Mouse (Mus musculus) embryonic facial prominence, embryonic 10.5 days (tissue): Measurements from ENCODE around the gene Lkaaear1. TPM values are rescaled to one million over a fixed set of nuclear protein-coding genes. Genes with fewer than 3 reads are reported as not detected.

Experiments
- DNase-seq: peaks from one replicate; pipeline ENCODE4 v3.0.0-alpha.2; 2017; ENCODE audit warnings: low spot score
- H3K27ac ChIP-seq: fragments of 300-500 bp; sonication (generic); replicated peaks from 2 replicates; pipeline ENCODE4 v1.5.1; 2016; ENCODE audit warnings: mild to moderate bottlenecking
- H3K27me3 ChIP-seq: fragments of 300-500 bp; sonication (generic); replicated peaks from 2 replicates; pipeline ENCODE4 v1.6.1; 2016; ENCODE audit warnings: low read depth, mild to moderate bottlenecking; ENCODE audit not compliant: poor library complexity, severe bottlenecking
- H3K36me3 ChIP-seq: fragments of 300-500 bp; sonication (generic); replicated peaks from 2 replicates; pipeline ENCODE4 v1.6.1; 2016; ENCODE audit warnings: mild to moderate bottlenecking, moderate library complexity
- H3K4me1 ChIP-seq: fragments of 300-500 bp; sonication (generic); 2 replicates; pipeline ENCODE4 v1.6.1; 2016
- H3K4me3 ChIP-seq: fragments of 300-500 bp; sonication (generic); 2 replicates; pipeline ENCODE4 v1.5.1; 2016; ENCODE audit warnings: mild to moderate bottlenecking, moderate library complexity
- H3K9me3 ChIP-seq: fragments of 300-500 bp; sonication (generic); 2 replicates; pipeline ENCODE4 v1.6.1; 2016; ENCODE audit warnings: mild to moderate bottlenecking
- WGBS: fragments of 180-500 bp; shearing (Covaris S2); methylation state at CpG from one replicate; pipeline ENCODE4 v1.1.7; 2016; 5-methylcytosine and 5-hydroxymethylcytosine counted together
- polyA plus RNA-seq: library from polyadenylated mRNA; unstranded; fragments of >200 nt; fragmentation: Nextera tagmentation; extraction: Ambion mirVana; gene quantifications from 2 replicates; pipeline ENCODE4 v1.2.1, GENCODE M21; 2016

The Lkaaear1 gene
- polyA plus RNA-seq, result not detected in 2 replicates

GRCm38 (mm10) chr2:181698241-181698640 lies at the start of gene Lkaaear1:
Gene Lkaaear1, minus strand, starts transcription at chr2:181698442.
- H3K27ac ChIP-seq, result no peak within 1 kb of the TSS
- H3K4me3 ChIP-seq, result no peak within 1 kb of the TSS
- peaks cover 29% of the 10 kb centered on the region for H3K27me3 ChIP-seq
- DNase-seq, result no peak
- WGBS, result 54% methylated on average over 5 of the region's 5 CpGs
- no peaks in the 10 kb centered on the region for H3K36me3 ChIP-seq
- H3K9me3 ChIP-seq, result no peaks in the 10 kb centered on the region
- H3K4me1 ChIP-seq, result peaks cover 11% of the 10 kb centered on the region

DNA sequence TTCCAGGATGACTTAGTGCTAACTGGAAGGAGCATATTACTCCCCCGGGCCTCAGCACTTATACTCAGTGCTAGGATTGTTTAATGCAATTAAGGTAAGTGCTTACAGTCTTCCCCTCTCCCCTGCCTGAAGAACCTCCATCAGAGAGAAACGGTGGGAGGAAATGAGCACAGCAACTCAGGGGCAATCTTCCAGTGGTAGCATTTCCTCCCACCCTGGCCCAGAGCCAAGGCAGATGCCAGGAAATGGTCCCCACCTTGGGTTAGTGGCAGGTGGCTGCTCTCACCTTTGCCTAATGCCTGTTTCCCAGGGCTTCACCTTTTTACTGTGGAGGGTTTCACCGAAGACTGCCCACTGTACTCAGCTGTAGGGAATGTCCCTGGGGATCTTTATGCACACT lies 31.8 kb upstream of the Lkaaear1 start:
- no peaks in the 10 kb centered on the region for H3K9me3 ChIP-seq
- WGBS, result 71% methylated on average over 3 of the region's 3 CpGs
- peaks cover 6% of the 10 kb centered on the region for H3K4me1 ChIP-seq
- DNase-seq, result no peak
- H3K4me3 ChIP-seq, result no peak overlapping the region
- H3K27ac ChIP-seq, result no peak overlapping the region
- no peaks in the 10 kb centered on the region for H3K27me3 ChIP-seq
- H3K36me3 ChIP-seq, result no peaks in the 10 kb centered on the region

GRCm38 (mm10) chr2:181727659-181728262 lies 29.5 kb upstream of the Lkaaear1 start:
- DNase-seq, result no peak
- 58% methylated on average over 9 of the region's 9 CpGs for WGBS
- H3K9me3 ChIP-seq, result no peaks in the 10 kb centered on the region
- no peaks in the 10 kb centered on the region for H3K36me3 ChIP-seq
- H3K4me1 ChIP-seq, result peaks cover 6% of the 10 kb centered on the region
- no peak overlapping the region for H3K27ac ChIP-seq
- no peaks in the 10 kb centered on the region for H3K27me3 ChIP-seq
- no peak overlapping the region for H3K4me3 ChIP-seq

GRCm38 (mm10) chr2:181722213-181722612 lies 24.0 kb upstream of the Lkaaear1 start:
- Histone ChIP-seq H3K4me1 (no peaks in the 10 kb centered on the region), H3K27me3 (no peaks in the 10 kb centered on the region), H3K36me3 (no peaks in the 10 kb centered on the region), H3K27ac (no peak overlapping the region), H3K9me3 (no peaks in the 10 kb centered on the region), H3K4me3 (no peak overlapping the region)
- whole genome bisulfite sequencing, result 12% methylated on average over 3 of the region's 3 CpGs
- peak; percentile 68 for DNase-seq

DNA sequence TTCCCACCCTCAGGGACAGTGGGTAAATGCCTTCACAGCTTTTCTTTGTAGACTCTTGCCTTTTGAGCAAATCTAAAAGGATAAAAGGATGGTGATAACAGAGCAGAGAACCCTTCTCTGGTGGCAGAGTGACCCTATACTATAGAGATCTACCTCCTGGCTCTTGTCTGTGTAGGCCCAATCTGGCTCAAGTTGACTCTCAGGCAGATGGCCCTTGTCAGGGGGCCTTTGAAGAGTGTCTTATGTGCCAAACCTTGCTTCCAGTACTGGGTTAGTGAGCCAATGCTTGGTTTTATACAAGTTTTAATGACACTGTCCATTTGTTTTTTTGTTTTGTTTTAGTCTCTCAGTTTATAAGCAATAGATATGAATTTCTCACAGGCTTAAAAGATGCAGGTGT lies 23.0 kb upstream of the Lkaaear1 start:
- Histone ChIP-seq H3K4me3 (no peak overlapping the region), H3K9me3 (no peaks in the 10 kb centered on the region), H3K27ac (no peak overlapping the region), H3K36me3 (no peaks in the 10 kb centered on the region), H3K4me1 (no peaks in the 10 kb centered on the region), H3K27me3 (no peaks in the 10 kb centered on the region)
- DNase-seq, result no peak

GRCm38 (mm10) chr2:181720061-181720460 lies 21.8 kb upstream of the Lkaaear1 start:
- Histone ChIP-seq H3K36me3 (no peaks in the 10 kb centered on the region), H3K4me3 (no peak overlapping the region), H3K4me1 (peaks cover 6% of the 10 kb centered on the region), H3K27ac (no peak overlapping the region), H3K9me3 (no peaks in the 10 kb centered on the region), H3K27me3 (no peaks in the 10 kb centered on the region)
- WGBS, result 36% methylated on average over 3 of the region's 3 CpGs
- DNase-seq, result no peak

- DNase-seq, result no peak
- H3K4me1 ChIP-seq, result peaks cover 13% of the 10 kb centered on the region
- no peaks in the 10 kb centered on the region for H3K27me3 ChIP-seq
- H3K27ac ChIP-seq, result no peak overlapping the region
- H3K9me3 ChIP-seq, result no peaks in the 10 kb centered on the region
- H3K4me3 ChIP-seq, result no peak overlapping the region
- H3K36me3 ChIP-seq, result no peaks in the 10 kb centered on the region
- 86% methylated on average over 3 of the region's 3 CpGs for WGBS
Observed at GRCm38 (mm10) chr2:181716991-181717390, 18.7 kb upstream of the Lkaaear1 start.

- no peaks in the 10 kb centered on the region for H3K36me3 ChIP-seq
- H3K9me3 ChIP-seq, result no peaks in the 10 kb centered on the region
- H3K27me3 ChIP-seq, result no peaks in the 10 kb centered on the region
- no peak for DNase-seq
- H3K27ac ChIP-seq, result 0 out of 2 replicates have a peak overlapping the region, but pooled peaks have one; percentile 72
- peaks cover 13% of the 10 kb centered on the region for H3K4me1 ChIP-seq
- H3K4me3 ChIP-seq, result peak overlapping the region; percentile 49
- 69% methylated on average over 3 of the region's 3 CpGs for WGBS
Observed at GRCm38 (mm10) chr2:181715382-181715781, 17.1 kb upstream of the Lkaaear1 start.

DNA sequence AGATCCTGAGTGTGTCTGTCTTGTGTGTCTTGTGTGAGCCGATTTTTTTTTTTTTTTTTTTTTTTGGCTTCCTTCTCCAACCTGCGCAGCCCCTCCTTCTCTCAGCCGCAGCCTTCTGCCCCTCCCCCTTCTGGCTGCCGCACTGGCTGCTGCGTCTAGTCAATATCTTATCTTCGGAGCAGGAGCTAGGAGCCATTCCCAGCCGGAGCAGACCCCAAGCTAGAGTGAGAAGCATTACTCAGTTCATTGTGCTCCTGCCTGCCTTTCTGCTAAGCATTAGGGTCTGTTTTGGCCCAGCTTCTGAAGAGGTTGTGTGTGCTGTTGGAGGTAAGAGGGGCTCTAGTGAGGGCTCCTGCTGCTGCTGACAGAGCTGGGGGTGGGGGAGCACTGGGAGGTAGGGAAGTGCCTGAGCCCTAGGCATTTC lies 16.7 kb upstream of the Lkaaear1 start, which contains the start of gene Oprl1:
Oprl1 (plus strand) TSS at position 114 of the 424 bp plus-strand sequence.
- Histone ChIP-seq H3K4me1 (peaks cover 13% of the 10 kb centered on the region), H3K27ac (peak within 1 kb of the TSS; percentile 72), H3K36me3 (no peaks in the 10 kb centered on the region), H3K4me3 (peak within 1 kb of the TSS; percentile 49), H3K27me3 (no peaks in the 10 kb centered on the region), H3K9me3 (no peaks in the 10 kb centered on the region)
- peak; percentile 49 for DNase-seq
- WGBS, result 6% methylated on average over 7 of the region's 7 CpGs

DNA sequence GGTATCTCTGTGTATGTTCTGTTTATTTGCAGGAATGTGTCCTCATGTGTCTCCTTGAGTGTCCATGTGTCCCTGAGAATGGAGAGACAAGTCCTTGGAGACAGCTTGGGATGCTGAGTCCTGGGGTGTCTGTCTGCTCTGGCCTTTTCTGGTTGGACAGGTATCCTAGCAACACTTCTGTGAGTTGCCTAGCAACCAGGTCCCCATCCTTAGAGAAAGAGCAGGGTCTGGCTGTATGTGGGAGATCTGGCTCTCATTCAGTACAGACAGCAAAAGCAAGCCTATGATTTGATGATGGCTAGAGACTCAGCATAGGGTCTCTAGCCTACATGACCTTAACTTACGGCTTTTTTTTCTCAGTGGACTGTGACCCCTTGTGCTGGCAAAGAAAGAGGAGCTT lies 15.5 kb upstream of the Lkaaear1 start:
- Histone ChIP-seq H3K4me3 (no peak overlapping the region), H3K36me3 (no peaks in the 10 kb centered on the region), H3K27me3 (no peaks in the 10 kb centered on the region), H3K27ac (no peak overlapping the region), H3K9me3 (no peaks in the 10 kb centered on the region), H3K4me1 (peaks cover 13% of the 10 kb centered on the region)
- 76% methylated on average over 1 of the region's 1 CpGs for WGBS
- DNase-seq, result no peak

- Histone ChIP-seq H3K27ac (no peak overlapping the region), H3K9me3 (no peaks in the 10 kb centered on the region), H3K27me3 (no peaks in the 10 kb centered on the region), H3K4me3 (no peak overlapping the region), H3K36me3 (no peaks in the 10 kb centered on the region), H3K4me1 (no peaks in the 10 kb centered on the region)
- WGBS, result 41% methylated on average over 4 of the region's 4 CpGs
- DNase-seq, result no peak
Observed at GRCm38 (mm10) chr2:181706668-181707067, 8.4 kb upstream of the Lkaaear1 start.

- Histone ChIP-seq H3K27ac (no peak overlapping the region), H3K36me3 (no peaks in the 10 kb centered on the region), H3K27me3 (peaks cover 29% of the 10 kb centered on the region), H3K4me3 (no peak overlapping the region), H3K4me1 (peaks cover 24% of the 10 kb centered on the region), H3K9me3 (no peaks in the 10 kb centered on the region)
- DNase-seq, result no peak
- 74% methylated on average over 33 of the region's 33 CpGs for WGBS
Observed at GRCm38 (mm10) chr2:181696801-181697420, 1.3 kb downstream of the Lkaaear1 start.

- Histone ChIP-seq H3K9me3 (no peaks in the 10 kb centered on the region), H3K4me1 (peaks cover 32% of the 10 kb centered on the region), H3K27ac (no peak overlapping the region), H3K27me3 (peaks cover 29% of the 10 kb centered on the region), H3K4me3 (no peak overlapping the region), H3K36me3 (peaks cover 7% of the 10 kb centered on the region)
- WGBS, result 76% methylated on average over 1 of the region's 1 CpGs
- DNase-seq, result no peak
Observed at GRCm38 (mm10) chr2:181695776-181696175, 2.5 kb downstream of the Lkaaear1 start.
